Mouse (Mus musculus) heart, embryonic 15.5 days (tissue): ENCODE measurements around the gene Ipo7. TPM values are rescaled to one million over a fixed set of nuclear protein-coding genes. Genes with fewer than 3 reads are reported as not detected.

Source experiments
- ATAC-seq: fragments of 200-750 bp; cut with Nextera tagmentation; replicated peaks from 2 replicates; pipeline ENCODE4 v1.8.0; 2017; ENCODE audit warnings: low read depth, moderate TSS enrichment; ENCODE audit not compliant: insufficient number of reproducible peaks, insufficient read depth, low FRiP score
- H3K27ac ChIP-seq: fragments of 300-500 bp; sonication (generic); 2 replicates; pipeline ENCODE4 v1.5.1; 2015; ENCODE audit warnings: mild to moderate bottlenecking, inconsistent platforms
- H3K27me3 ChIP-seq: fragments of 300-500 bp; sonication (generic); 2 replicates; pipeline ENCODE4 v1.6.1; 2015; ENCODE audit warnings: inconsistent platforms
- H3K36me3 ChIP-seq: fragments of 300-500 bp; sonication (generic); 2 replicates; pipeline ENCODE4 v1.6.1; 2015; ENCODE audit warnings: mild to moderate bottlenecking, inconsistent platforms
- H3K4me1 ChIP-seq: fragments of 300-500 bp; sonication (generic); replicated peaks from 2 replicates; pipeline ENCODE4 v1.6.1; 2015; ENCODE audit warnings: inconsistent platforms
- H3K4me2 ChIP-seq: fragments of 300-500 bp; sonication (generic); 2 replicates; pipeline ENCODE4 v1.6.1; 2015; ENCODE audit warnings: inconsistent platforms, mild to moderate bottlenecking, moderate library complexity
- H3K4me3 ChIP-seq: fragments of 300-500 bp; sonication (generic); 2 replicates; pipeline ENCODE4 v1.5.1; 2015; ENCODE audit warnings: mild to moderate bottlenecking, inconsistent platforms
- H3K9ac ChIP-seq: fragments of 300-500 bp; sonication (generic); 2 replicates; pipeline ENCODE4 v1.6.1; 2015; ENCODE audit warnings: mild to moderate bottlenecking, inconsistent platforms
- H3K9me3 ChIP-seq: fragments of 300-500 bp; sonication (generic); replicated peaks from 2 replicates; pipeline ENCODE4 v1.6.1; 2016; ENCODE audit warnings: inconsistent platforms
- WGBS: fragments of 180-500 bp; shearing (Covaris S2); methylation state at CpG from one replicate; pipeline ENCODE4 v1.1.7; 2015; ENCODE audit warnings: mixed read lengths; 5-methylcytosine and 5-hydroxymethylcytosine counted together
- polyA plus RNA-seq: library from polyadenylated mRNA; unstranded; fragments of >200 nt; fragmentation: Nextera tagmentation; extraction: Ambion mirVana; gene quantifications from 2 replicates; pipeline ENCODE4 v1.2.1, GENCODE M21; 2015

The Ipo7 gene
- polyA plus RNA-seq, 1 experiment from 2014 or later = 35.3 TPM

DNA sequence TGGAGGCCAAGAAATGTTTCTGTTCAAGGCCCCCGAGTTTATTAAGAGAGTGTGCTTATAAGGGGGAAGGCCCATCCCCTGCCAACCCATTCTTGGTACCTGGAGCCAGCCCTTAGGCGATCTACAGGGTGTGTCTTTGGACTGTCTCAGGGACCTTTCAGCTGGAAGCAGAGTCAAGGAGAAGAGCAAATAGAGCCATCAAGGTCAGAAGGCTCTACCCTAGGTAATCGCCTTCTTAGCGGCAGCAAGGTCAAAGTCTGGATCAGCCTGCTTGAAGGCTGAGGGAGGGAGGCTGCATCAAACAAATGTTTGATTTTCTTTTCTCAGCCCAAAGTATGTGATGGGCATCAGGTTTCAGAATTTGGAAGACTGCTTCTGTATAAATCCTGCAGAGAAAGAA lies 19.7 kb upstream of the Ipo7 start:
- no peak overlapping the region for H3K9ac ChIP-seq
- 82% methylated on average over 4 of the region's 4 CpGs for WGBS
- no peak overlapping the region for H3K27ac ChIP-seq
- no peaks in the 10 kb centered on the region for H3K27me3 ChIP-seq
- H3K4me1 ChIP-seq = peaks cover 15% of the 10 kb centered on the region
- H3K9me3 ChIP-seq = no peaks in the 10 kb centered on the region
- no peak overlapping the region for H3K4me3 ChIP-seq
- H3K36me3 ChIP-seq = no peaks in the 10 kb centered on the region
- ATAC-seq = no peak
- no peak overlapping the region for H3K4me2 ChIP-seq

DNA sequence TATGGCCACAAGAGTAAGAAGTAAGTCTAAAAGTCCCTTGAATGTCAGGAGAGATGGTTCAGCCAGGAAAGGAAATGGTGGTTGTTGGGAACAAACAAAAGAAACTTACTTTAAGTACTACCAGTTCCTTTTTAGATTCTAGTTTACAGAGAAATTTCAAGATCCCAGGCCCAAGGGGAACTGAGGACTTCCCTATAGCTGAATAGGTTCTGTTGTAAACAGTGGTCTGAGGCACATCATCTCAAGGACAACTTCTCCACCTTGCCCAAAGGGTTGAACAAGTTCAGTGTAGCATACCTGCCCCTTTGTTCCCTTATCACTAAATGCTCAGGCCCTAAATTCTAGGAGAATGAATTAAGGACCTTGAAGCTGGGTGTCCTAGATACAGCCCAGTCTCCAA lies 16.0 kb upstream of the Ipo7 start:
- Histone ChIP-seq H3K4me2 (no peak overlapping the region), H3K27me3 (no peaks in the 10 kb centered on the region), H3K9me3 (no peaks in the 10 kb centered on the region), H3K27ac (no peak overlapping the region), H3K36me3 (no peaks in the 10 kb centered on the region), H3K4me1 (peaks cover 7% of the 10 kb centered on the region), H3K9ac (no peak overlapping the region), H3K4me3 (no peak overlapping the region)
- ATAC-seq = no peak

GRCm38 (mm10) chr7:110002968-110003367 lies 15.1 kb upstream of the Ipo7 start:
- 17% methylated on average over 20 of the region's 20 CpGs for WGBS

DNA sequence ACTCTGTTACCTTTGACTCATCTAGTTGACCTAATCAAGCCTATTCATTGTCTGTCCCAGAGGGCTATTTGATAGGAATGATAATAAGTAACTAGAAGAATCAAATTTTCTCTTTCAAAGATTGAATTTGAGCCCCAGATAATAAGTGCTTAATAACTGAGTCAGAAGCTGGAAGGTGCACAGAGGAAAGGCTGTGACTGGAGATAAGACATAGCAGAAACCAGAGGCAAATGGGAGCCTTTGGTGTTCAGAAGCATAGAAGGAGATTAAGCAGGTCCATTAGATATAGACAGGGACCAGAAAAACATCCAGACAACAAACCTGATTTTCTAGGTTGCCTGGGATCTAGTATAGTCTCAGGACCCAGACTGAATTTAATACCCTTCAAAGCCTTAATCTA lies 12.1 kb upstream of the Ipo7 start:
- no peak overlapping the region for H3K9ac ChIP-seq
- peaks cover 7% of the 10 kb centered on the region for H3K4me1 ChIP-seq
- no peaks in the 10 kb centered on the region for H3K9me3 ChIP-seq
- no peak overlapping the region for H3K4me3 ChIP-seq
- ATAC-seq = no peak
- no peaks in the 10 kb centered on the region for H3K27me3 ChIP-seq
- no peaks in the 10 kb centered on the region for H3K36me3 ChIP-seq
- no peak overlapping the region for H3K27ac ChIP-seq
- H3K4me2 ChIP-seq = no peak overlapping the region

More at GRCm38 (mm10) chr7:110002968-110003367, 15.1 kb upstream of the Ipo7 start:
- ATAC-seq = peak; percentile 55
- Histone ChIP-seq H3K4me3 (peak overlapping the region; percentile 34), H3K4me2 (peak overlapping the region; percentile 59), H3K9me3 (no peaks in the 10 kb centered on the region), H3K27me3 (no peaks in the 10 kb centered on the region), H3K27ac (no peak overlapping the region), H3K4me1 (peaks cover 7% of the 10 kb centered on the region), H3K36me3 (no peaks in the 10 kb centered on the region), H3K9ac (peak overlapping the region; percentile 45)

GRCm38 (mm10) chr7:110006471-110007195 lies 11.4 kb upstream of the Ipo7 start:
- H3K4me1 ChIP-seq = peaks cover 7% of the 10 kb centered on the region
- H3K27me3 ChIP-seq = no peaks in the 10 kb centered on the region
- no peaks in the 10 kb centered on the region for H3K9me3 ChIP-seq
- no peaks in the 10 kb centered on the region for H3K36me3 ChIP-seq
- no peak overlapping the region for H3K4me3 ChIP-seq
- H3K27ac ChIP-seq = no peak overlapping the region
- 75% methylated on average over 5 of the region's 5 CpGs for WGBS
- no peak overlapping the region for H3K4me2 ChIP-seq
- H3K9ac ChIP-seq = no peak overlapping the region
- no peak for ATAC-seq

- H3K9me3 ChIP-seq = no peaks in the 10 kb centered on the region
- H3K4me2 ChIP-seq = no peak overlapping the region
- no peak for ATAC-seq
Measured at GRCm38 (mm10) chr7:110008513-110008912, 9.6 kb upstream of the Ipo7 start.

DNA sequence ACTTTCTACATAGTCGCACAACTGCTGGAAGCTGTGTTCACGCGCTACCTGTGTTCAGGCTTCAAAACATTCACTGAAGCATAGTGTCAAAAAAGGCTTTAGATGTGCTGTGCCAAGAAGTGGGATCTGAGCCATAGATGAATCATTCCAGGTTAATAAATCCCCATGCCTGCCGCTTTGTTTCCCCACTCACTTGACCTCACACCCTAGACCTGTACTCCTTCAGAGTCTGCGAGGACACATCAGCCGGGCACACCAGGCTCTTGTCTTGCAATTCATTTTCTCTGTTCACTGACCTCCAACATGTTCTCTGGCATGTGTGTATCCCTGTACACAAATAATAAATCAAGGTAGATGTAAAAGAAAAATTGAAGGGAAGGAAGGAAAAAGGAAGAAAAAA lies 9.0 kb upstream of the Ipo7 start:
- ATAC-seq = no peak
- no peaks in the 10 kb centered on the region for H3K9me3 ChIP-seq
- H3K27me3 ChIP-seq = no peaks in the 10 kb centered on the region
- H3K4me1 ChIP-seq = no peaks in the 10 kb centered on the region
- no peak overlapping the region for H3K4me3 ChIP-seq
- H3K36me3 ChIP-seq = no peaks in the 10 kb centered on the region
- no peak overlapping the region for H3K27ac ChIP-seq
- WGBS = 86% methylated on average over 6 of the region's 6 CpGs
- no peak overlapping the region for H3K9ac ChIP-seq
- no peak overlapping the region for H3K4me2 ChIP-seq

More at GRCm38 (mm10) chr7:110008513-110008912, 9.6 kb upstream of the Ipo7 start:
- 89% methylated on average over 1 of the region's 1 CpGs for WGBS
- no peak overlapping the region for H3K27ac ChIP-seq
- no peak overlapping the region for H3K4me3 ChIP-seq
- H3K4me1 ChIP-seq = no peaks in the 10 kb centered on the region
- no peaks in the 10 kb centered on the region for H3K27me3 ChIP-seq
- H3K9ac ChIP-seq = no peak overlapping the region
- no peaks in the 10 kb centered on the region for H3K36me3 ChIP-seq

GRCm38 (mm10) chr7:110011417-110011816 lies 6.7 kb upstream of the Ipo7 start:
- no peak for ATAC-seq

DNA sequence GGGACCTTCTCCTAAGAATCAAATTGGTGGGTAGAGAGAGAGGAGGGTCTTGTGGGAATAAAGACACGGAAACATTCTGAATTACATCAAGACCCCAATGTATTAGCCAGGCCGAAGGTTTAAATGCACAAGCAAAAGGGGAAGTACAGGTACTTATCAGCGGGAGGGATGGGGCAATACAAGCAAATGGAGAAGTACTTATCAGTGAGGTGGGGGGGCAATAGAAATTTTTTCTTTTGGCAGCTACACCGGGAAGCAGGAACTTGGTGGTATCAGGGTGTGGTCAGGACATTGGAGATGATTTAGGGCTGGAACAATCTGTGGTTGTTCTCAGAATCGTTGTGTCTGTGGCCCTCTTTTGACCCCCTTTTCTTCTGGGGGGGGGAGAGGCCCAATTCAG lies 3.8 kb upstream of the Ipo7 start:
- no peak overlapping the region for H3K4me3 ChIP-seq
- WGBS = 77% methylated on average over 5 of the region's 5 CpGs
- H3K27me3 ChIP-seq = no peaks in the 10 kb centered on the region
- H3K27ac ChIP-seq = no peak overlapping the region
- no peak for ATAC-seq
- no peaks in the 10 kb centered on the region for H3K9me3 ChIP-seq
- no peak overlapping the region for H3K9ac ChIP-seq
- H3K4me2 ChIP-seq = no peak overlapping the region
- H3K4me1 ChIP-seq = no peaks in the 10 kb centered on the region; the same call in 1 of the 2 replicates
- H3K36me3 ChIP-seq = no peaks in the 10 kb centered on the region

More at GRCm38 (mm10) chr7:110011417-110011816, 6.7 kb upstream of the Ipo7 start:
- H3K4me3 ChIP-seq = no peak overlapping the region
- no peaks in the 10 kb centered on the region for H3K4me1 ChIP-seq
- H3K4me2 ChIP-seq = no peak overlapping the region
- no peaks in the 10 kb centered on the region for H3K27me3 ChIP-seq
- 69% methylated on average over 1 of the region's 1 CpGs for whole genome bisulfite sequencing
- no peak overlapping the region for H3K27ac ChIP-seq
- H3K9me3 ChIP-seq = no peaks in the 10 kb centered on the region
- H3K36me3 ChIP-seq = no peaks in the 10 kb centered on the region
- H3K9ac ChIP-seq = no peak overlapping the region

DNA sequence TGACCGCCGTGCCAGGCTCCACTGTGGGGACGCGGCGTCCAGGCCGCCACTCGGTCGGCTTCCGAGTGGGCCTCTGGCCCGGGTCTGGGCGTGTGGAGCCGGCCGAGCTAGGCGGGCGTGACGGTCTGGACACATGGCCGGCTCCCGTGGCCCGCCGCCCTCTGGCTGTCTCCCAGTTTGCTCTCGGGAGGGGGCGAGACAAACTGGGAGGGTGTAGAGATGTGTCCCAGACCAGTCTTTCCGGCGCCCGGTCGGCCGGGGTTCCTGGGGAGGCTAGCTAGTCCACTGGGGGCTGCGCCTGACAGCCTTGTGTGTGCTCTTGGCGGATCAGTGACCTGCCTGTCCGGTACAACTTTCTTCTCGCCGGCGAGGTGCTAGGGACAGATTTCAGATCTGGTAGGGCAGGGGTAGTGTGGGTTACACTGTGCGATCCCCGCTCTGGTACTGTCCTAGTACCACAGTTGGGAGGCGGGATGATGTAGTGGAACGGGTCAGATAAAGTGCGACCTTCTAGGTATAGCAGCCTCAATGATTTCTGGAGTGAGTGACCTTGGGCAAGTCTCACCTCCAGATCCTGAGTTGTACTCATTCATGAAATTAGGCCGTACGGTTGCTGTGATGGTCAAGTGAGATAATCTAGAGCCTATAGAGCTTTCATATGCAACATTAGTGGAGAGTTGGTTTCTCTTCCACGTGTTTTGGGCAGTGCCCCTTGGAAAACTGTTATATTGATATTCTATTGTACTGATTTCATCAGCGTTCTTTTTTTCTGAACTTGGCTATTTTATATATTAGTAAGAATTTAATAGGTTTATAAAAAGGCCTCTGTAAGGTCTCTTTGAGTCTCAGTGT lies 783 bp downstream of the Ipo7 start:
- Histone ChIP-seq H3K4me2 (peak overlapping the region; percentile 80), H3K36me3 (no peaks in the 10 kb centered on the region)

GRCm38 (mm10) chr7:110023553-110023952 lies 5.5 kb downstream of the Ipo7 start:
- Histone ChIP-seq H3K36me3 (no peaks in the 10 kb centered on the region), H3K4me2 (no peak overlapping the region), H3K9me3 (no peaks in the 10 kb centered on the region), H3K27ac (no peak overlapping the region), H3K4me1 (peaks cover 8% of the 10 kb centered on the region), H3K27me3 (no peaks in the 10 kb centered on the region), H3K9ac (no peak overlapping the region), H3K4me3 (no peak overlapping the region)
- 95% methylated on average over 1 of the region's 1 CpGs for WGBS
- ATAC-seq = no peak

More for the DNA sequence above, 783 bp downstream of the Ipo7 start:
- no peaks in the 10 kb centered on the region for H3K27me3 ChIP-seq
- H3K9me3 ChIP-seq = no peaks in the 10 kb centered on the region
- under 1% methylated on average over 42 of the region's 42 CpGs for WGBS
- H3K4me3 ChIP-seq = peak overlapping the region; percentile 95
- ATAC-seq = peak; percentile 74
- peaks cover 8% of the 10 kb centered on the region for H3K4me1 ChIP-seq
- peak overlapping the region; percentile 95 for H3K27ac ChIP-seq
- peak overlapping the region; percentile 98 for H3K9ac ChIP-seq
